Mouse (Mus musculus) cerebellum, adult 2 months (tissue): ENCODE data around the gene Tpm1.

Source experiments
- CTCF ChIP-seq: fragments of 200-500 bp; IDR thresholded peaks from 2 replicates; pipeline ENCODE4 v1.5.1; 2011; ENCODE audit warnings: low read depth, mild to moderate bottlenecking, control low read depth, low read length, moderate library complexity, borderline replicate concordance; ENCODE audit not compliant: insufficient read depth
- POLR2A ChIP-seq: fragments of 200-500 bp; IDR thresholded peaks from 2 replicates; pipeline ENCODE4 v1.6.1; 2011; ENCODE audit warnings: low read length, control low read depth, borderline replicate concordance; ENCODE audit not compliant: insufficient read depth

DNA sequence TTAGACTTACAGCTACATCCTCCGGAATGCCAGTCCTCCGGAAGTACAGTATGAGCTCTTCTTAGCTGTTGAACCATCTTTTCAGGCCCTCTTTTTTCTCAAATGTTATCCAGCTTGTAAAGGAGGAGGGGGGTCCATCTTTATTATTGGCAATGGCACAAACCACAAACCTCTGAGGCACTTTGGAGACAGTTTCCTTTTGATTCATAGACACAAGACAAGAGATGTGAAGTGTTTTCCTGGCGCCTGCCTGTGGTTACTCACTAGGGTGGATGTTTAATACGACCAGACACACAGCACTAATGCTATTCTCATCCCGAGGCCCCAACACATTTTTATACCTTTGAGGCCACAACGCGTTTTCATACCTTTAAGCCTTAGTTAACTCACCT lies 28.1 kb upstream of the Tpm1 start:
- no peak for TF ChIP-seq CTCF
- no peak for TF ChIP-seq POLR2A
